Mouse (Mus musculus): ENCODE measurements around the gene Eif4e1b.

GRCm38 (mm10) chr13:54756156-54756712 lies 27.6 kb upstream of the Eif4e1b start:
- TF ChIP-seq CTCF (IDR thresholded peaks at IDR 0.05; ENCODE audit: borderline replicate concordance, control insufficient read depth, extremely low read depth, insufficient read depth, low read length, poor library complexity) (no peak), POLR2A (IDR thresholded peaks at IDR 0.05; ENCODE audit: control insufficient read depth, extremely low read depth, insufficient read depth, low read length, poor library complexity) (no peak)
